15 mouse cellular contexts compared by ENCODE assay signal in genomic region chr9:65375163-65375934, GRCm38 (mm10). TPM values are rescaled to one million over a fixed set of nuclear protein-coding genes. Genes with fewer than 3 reads are reported as not detected.
A peak's percentile ranks its signal among the peaks of the same experiment; 100 is the strongest.
DNase-seq lines count a peak whose midpoint lies in the region; ATAC-seq and TF ChIP-seq lines count a peak whose summit lies in the region.
"Had no signal": no experiment of that assay in that cellular context is flagged by ENCODE, and none has a peak within 500 bp of the region (broad histone marks: within the 10 kb centered on the region; RNA-seq: fewer than 3 reads in every experiment).

No protein-coding gene starts in this region.

- no peaks in the 10 kb centered on the region for H3K36me3 ChIP-seq in lung, postnatal 0 days (ENCODE audit: insufficient read depth, low read length)
- H3K36me3 ChIP-seq: liver, embryonic 13.5 days; stomach, embryonic 15.5 days had no signal

- TF ChIP-seq CTCF in gastrocnemius, adult 2 months (IDR thresholded peaks at IDR 0.05): no peak
- peak; percentile 29 for TF ChIP-seq CTCF in lung, postnatal 0 days (IDR thresholded peaks at IDR 0.05)

- peak overlapping the region; percentile 48 for H3K4me3 ChIP-seq in gastrocnemius, adult 2 months
- H3K4me3 ChIP-seq in lung, postnatal 0 days (ENCODE audit: low read depth, low read length): no peak overlapping the region
- H3K4me3 ChIP-seq: forebrain, embryonic 15.5 days; liver, embryonic 13.5 days; stomach, embryonic 15.5 days had no signal

- no peaks in the 10 kb centered on the region for H3K27me3 ChIP-seq in lung, postnatal 0 days (replicated peaks; ENCODE audit: insufficient read depth, low read length)
- H3K27me3 ChIP-seq: forebrain, embryonic 15.5 days; liver, embryonic 13.5 days; stomach, embryonic 15.5 days had no signal

- peak; percentile 50 for DNase-seq in gastrocnemius, adult 2 months
- no peak for DNase-seq in gastrocnemius, postnatal 4 days (ENCODE audit: low spot score in 2 of 2)
- DNase-seq in lung, postnatal 0 days (ENCODE audit: low spot score): peak; percentile 50
- DNase-seq in lung, postnatal 36 days: no peak
- peak; percentile 77 for DNase-seq in layer of hippocampus, adult 9-11 months
- peak; percentile 68 for DNase-seq in right cerebral cortex, postnatal 25 days
- DNase-seq in testis, postnatal 10 days (ENCODE audit: low spot score): no peak
- no peak for DNase-seq in c-Kit-positive CD71-positive TER-119-positive erythroid progenitor cells, embryonic 14.5 days (ENCODE audit: low spot score)
- DNase-seq: kidney, adult 2 months; liver, embryonic 13.5 days; midbrain, embryonic 14.5 days had no signal

- no peaks in the 10 kb centered on the region for H3K9me3 ChIP-seq in lung, postnatal 0 days (ENCODE audit: low read length)
- H3K9me3 ChIP-seq: forebrain, embryonic 15.5 days; liver, embryonic 13.5 days; stomach, embryonic 15.5 days had no signal

- intact Hi-C loops in gastrocnemius, adult 2 months (cut with DNase I): no loop called here

- no peak for TF ChIP-seq EP300 in lung, postnatal 0 days (IDR thresholded peaks at IDR 0.05)

- no peak overlapping the region for H3K9ac ChIP-seq in lung, postnatal 0 days (replicated peaks; ENCODE audit: low read depth)
- H3K9ac ChIP-seq: forebrain, embryonic 15.5 days; liver, embryonic 13.5 days; stomach, embryonic 15.5 days had no signal

- WGBS in lung, postnatal 0 days: 61% methylated on average over 9 of the region's 9 CpGs

- no peak overlapping the region for H3K4me2 ChIP-seq in lung, postnatal 0 days (replicated peaks; ENCODE audit: low read depth, low read length)
- H3K4me2 ChIP-seq: forebrain, embryonic 15.5 days; liver, embryonic 13.5 days; stomach, embryonic 15.5 days had no signal

- H3K4me1 ChIP-seq in lung, postnatal 0 days (ENCODE audit: insufficient read depth, low read depth, low read length): no peaks in the 10 kb centered on the region
- H3K4me1 ChIP-seq: forebrain, embryonic 15.5 days; liver, embryonic 13.5 days; stomach, embryonic 15.5 days had no signal

- peak; percentile 59 for ATAC-seq in lung, postnatal 0 days
- ATAC-seq: forebrain, embryonic 15.5 days had no signal

- H3K27ac ChIP-seq in gastrocnemius, adult 2 months: peak overlapping the region; percentile 87
- H3K27ac ChIP-seq in lung, postnatal 0 days (ENCODE audit: low read length): peak overlapping the region; percentile 51
- H3K27ac ChIP-seq: forebrain, embryonic 15.5 days; liver, embryonic 13.5 days; stomach, embryonic 15.5 days had no signal

RNA-seq across cellular contexts. Expression of gene Ubap1l, which starts 14.5 kb away (rescaled TPM):
- 1 to 10 TPM in 1 of 2 experiments, under 1 TPM in 1; 0.43 to 1.1 TPM for total RNA-seq in gastrocnemius, adult 2 months (2021)
- under 1 TPM; 0.44 to 0.66 TPM for total RNA-seq in gastrocnemius, postnatal 4 days (2021)
- polyA plus RNA-seq in lung, postnatal 0 days (2015; fragmentation: Nextera tagmentation; extraction: Ambion mirVana): 0.33 and 0.40 TPM in 2 replicates
- polyA plus RNA-seq: embryonic facial prominence, embryonic 11.5 days; liver, embryonic 13.5 days had no signal

RNA-seq across cellular contexts. Expression of gene Kbtbd13, which starts 16.1 kb away (rescaled TPM):
- 10 to 100 TPM in 1 of 2 experiments, 1 to 10 TPM in 1; 7.8 to 19.5 TPM for total RNA-seq in gastrocnemius, adult 2 months (2021)
- 10 to 100 TPM; 10.2 to 10.6 TPM for total RNA-seq in gastrocnemius, postnatal 4 days (2021)
- polyA plus RNA-seq in lung, postnatal 0 days (2015; fragmentation: Nextera tagmentation; extraction: Ambion mirVana): 2.4 and 2.9 TPM in 2 replicates
- polyA plus RNA-seq: C2C12 had no signal

RNA-seq across cellular contexts. Expression of gene Rasl12, which starts 23.0 kb away (rescaled TPM):
- 1 to 10 TPM; 3.1 to 3.3 TPM for total RNA-seq in gastrocnemius, adult 2 months (2021)
- 1 to 10 TPM; 8.7 to 9.2 TPM for total RNA-seq in gastrocnemius, postnatal 4 days (2021)
- 73.2 and 84.4 TPM in 2 replicates for polyA plus RNA-seq in lung, postnatal 0 days (2015; fragmentation: Nextera tagmentation; extraction: Ambion mirVana)

RNA-seq across cellular contexts. Expression of gene Pdcd7, which starts 29.4 kb away (rescaled TPM):
- total RNA-seq in gastrocnemius, adult 2 months (2021): 10 to 100 TPM; 10.1 to 19.5 TPM
- total RNA-seq in gastrocnemius, postnatal 4 days (2021): 10 to 100 TPM; 14.0 to 14.5 TPM
- 8.6 and 8.7 TPM in 2 replicates for polyA plus RNA-seq in lung, postnatal 0 days (2015; fragmentation: Nextera tagmentation; extraction: Ambion mirVana)

RNA-seq across cellular contexts. Expression of gene Slc51b, which starts 47.4 kb away (rescaled TPM):
- not detected for total RNA-seq in gastrocnemius, adult 2 months (2021)
- total RNA-seq in gastrocnemius, postnatal 4 days (2021): not detected
- not detected in 2 replicates for polyA plus RNA-seq in lung, postnatal 0 days (2015; fragmentation: Nextera tagmentation; extraction: Ambion mirVana)
- polyA plus RNA-seq: C2C12; embryonic facial prominence, embryonic 11.5 days; forebrain, embryonic 15.5 days; liver, embryonic 13.5 days; midbrain, embryonic 14.5 days had no signal

Comparison
In these comparisons a context has a peak if more than half of its experiments do, and no peak if none do; other contexts are left out.
1. DNase-seq: peak in gastrocnemius, adult 2 months (single experiment), lung, postnatal 0 days (single experiment), layer of hippocampus, adult 9-11 months (single experiment) and right cerebral cortex, postnatal 25 days (single experiment); none in gastrocnemius, postnatal 4 days (0 of 2), lung, postnatal 36 days (single experiment), testis, postnatal 10 days (single experiment) and c-Kit-positive CD71-positive TER-119-positive erythroid progenitor cells, embryonic 14.5 days (single experiment).